Mouse (Mus musculus) limb, embryonic 12.5 days (tissue): ENCODE measurements around the gene Hs2st1. TPM values are rescaled to one million over a fixed set of nuclear protein-coding genes. Genes with fewer than 3 reads are reported as not detected.
"Not testable (repeated sequence)": the region's sequence is repeated elsewhere in the genome, so short reads cannot be mapped to it uniquely, and the experiment has no call there.

ENCODE experiments used
- ATAC-seq: fragments of 200-750 bp; cut with Nextera tagmentation; 2 replicates; pipeline ENCODE4 v1.8.0; 2017; ENCODE audit warnings: low read depth, moderate TSS enrichment; ENCODE audit not compliant: insufficient number of reproducible peaks, insufficient read depth, low FRiP score, low TSS enrichment
- H3K27ac ChIP-seq: fragments of 300-500 bp; sonication (generic); 2 replicates; pipeline ENCODE4 v1.5.1; 2016; ENCODE audit warnings: mild to moderate bottlenecking, moderate library complexity
- H3K27me3 ChIP-seq: fragments of 300-500 bp; sonication (generic); 2 replicates; pipeline ENCODE4 v1.6.1; 2016; ENCODE audit warnings: mild to moderate bottlenecking, moderate library complexity
- H3K36me3 ChIP-seq: fragments of 300-500 bp; sonication (generic); 2 replicates; pipeline ENCODE4 v1.6.1; 2016; ENCODE audit warnings: mild to moderate bottlenecking, moderate library complexity
- H3K4me1 ChIP-seq: fragments of 300-500 bp; sonication (generic); replicated peaks from 2 replicates; pipeline ENCODE4 v1.6.1; 2016
- H3K4me2 ChIP-seq: fragments of 300-500 bp; sonication (generic); 2 replicates; pipeline ENCODE4 v1.6.1; 2016; ENCODE audit warnings: mild to moderate bottlenecking, moderate library complexity
- H3K4me3 ChIP-seq: fragments of 300-500 bp; sonication (generic); replicated peaks from 2 replicates; pipeline ENCODE4 v1.5.1; 2016; ENCODE audit warnings: mild to moderate bottlenecking
- H3K9ac ChIP-seq: fragments of 300-500 bp; sonication (generic); replicated peaks from 2 replicates; pipeline ENCODE4 v1.6.1; 2016; ENCODE audit warnings: mild to moderate bottlenecking, moderate library complexity
- H3K9me3 ChIP-seq: fragments of 300-500 bp; sonication (generic); 2 replicates; pipeline ENCODE4 v1.6.1; 2016; ENCODE audit warnings: mild to moderate bottlenecking, moderate library complexity
- WGBS: fragments of 180-500 bp; shearing (Covaris S2); methylation state at CpG from one replicate; pipeline ENCODE4 v1.1.7; 2016; 5-methylcytosine and 5-hydroxymethylcytosine counted together
- polyA plus RNA-seq: library from polyadenylated mRNA; unstranded; fragments of >200 nt; fragmentation: Nextera tagmentation; extraction: Ambion mirVana; gene quantifications from 2 replicates; pipeline ENCODE4 v1.2.1, GENCODE M21; 2016

Hs2st1 gene
- polyA plus RNA-seq, 1 experiment from 2014 or later = 20.8 TPM

GRCm38 (mm10) chr3:144605811-144606210, 35.8 kb upstream of the Hs2st1 start:
- not testable (repeated sequence) for H3K36me3 ChIP-seq, H3K4me3 ChIP-seq, ATAC-seq, H3K9ac ChIP-seq, H3K9me3 ChIP-seq, H3K4me2 ChIP-seq, H3K27ac ChIP-seq, H3K27me3 ChIP-seq
- peaks cover 11% of the 10 kb centered on the region for H3K4me1 ChIP-seq
- 72% methylated on average over 7 of the region's 7 CpGs for WGBS

GRCm38 (mm10) chr3:144604205-144604604, 34.2 kb upstream of the Hs2st1 start:
- no peak overlapping the region for H3K4me2 ChIP-seq
- peaks cover 4% of the 10 kb centered on the region; the same call in 1 of the 2 replicates for H3K9me3 ChIP-seq
- no peak for ATAC-seq
- 86% methylated on average over 7 of the region's 7 CpGs for WGBS
- peaks cover 18% of the 10 kb centered on the region for H3K36me3 ChIP-seq
- H3K27ac ChIP-seq = no peak overlapping the region
- no peak overlapping the region for H3K4me3 ChIP-seq
- no peak overlapping the region for H3K9ac ChIP-seq
- no peaks in the 10 kb centered on the region for H3K27me3 ChIP-seq
- H3K4me1 ChIP-seq = peaks cover 7% of the 10 kb centered on the region

- ATAC-seq = no peak
- Histone ChIP-seq H3K27me3 (no peaks in the 10 kb centered on the region), H3K36me3 (peaks cover 22% of the 10 kb centered on the region), H3K4me1 (peaks cover 7% of the 10 kb centered on the region), H3K9ac (no peak overlapping the region), H3K4me3 (no peak overlapping the region), H3K27ac (no peak overlapping the region), H3K9me3 (no peaks in the 10 kb centered on the region), H3K4me2 (no peak overlapping the region)
- WGBS = 87% methylated on average over 3 of the region's 3 CpGs
Observed at GRCm38 (mm10) chr3:144603558-144603957, 33.6 kb upstream of the Hs2st1 start.

DNA sequence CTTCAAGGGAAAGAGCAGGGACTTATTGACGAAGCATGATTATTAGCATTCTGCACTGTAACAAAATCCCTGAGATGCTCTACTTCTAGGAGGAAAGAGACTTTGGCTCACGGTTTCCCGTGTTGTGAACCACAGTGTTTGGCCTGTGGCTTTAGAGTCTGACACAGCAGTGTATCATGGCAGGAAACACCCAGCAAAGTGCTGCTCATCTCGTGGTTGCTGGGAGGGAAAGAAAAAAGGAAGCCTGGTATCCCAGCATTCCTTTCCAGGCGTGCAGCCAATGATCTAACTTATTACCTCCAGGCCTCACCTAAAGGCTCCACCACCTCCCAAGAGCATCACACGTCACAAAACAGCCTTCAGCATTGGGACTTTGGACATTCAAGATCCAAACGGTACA, 32.8 kb upstream of the Hs2st1 start:
- Histone ChIP-seq H3K4me3 (no peak overlapping the region), H3K27me3 (no peaks in the 10 kb centered on the region), H3K4me1 (peaks cover 7% of the 10 kb centered on the region), H3K4me2 (no peak overlapping the region), H3K9me3 (no peaks in the 10 kb centered on the region), H3K36me3 (peaks cover 29% of the 10 kb centered on the region), H3K9ac (no peak overlapping the region), H3K27ac (no peak overlapping the region)
- WGBS = 78% methylated on average over 7 of the region's 7 CpGs
- ATAC-seq = no peak

DNA sequence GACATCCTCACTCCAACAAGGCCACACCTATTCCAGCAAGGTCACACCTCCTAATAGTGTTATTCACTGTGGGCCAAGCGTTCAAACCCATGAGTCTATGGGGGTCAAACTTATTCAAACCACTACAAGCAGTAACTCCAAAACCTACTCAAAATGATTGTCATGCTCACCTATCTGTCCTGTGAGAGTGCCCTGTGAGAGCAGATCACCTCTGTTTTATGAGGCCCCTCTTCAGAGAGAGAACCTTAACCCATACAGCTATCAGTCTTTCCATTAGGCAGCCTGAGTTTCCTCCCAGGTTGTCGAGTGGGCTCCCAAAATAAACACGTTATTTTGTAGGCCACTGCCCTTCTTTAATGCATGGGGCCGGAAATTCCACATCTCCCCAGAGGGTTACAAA, 32.4 kb upstream of the Hs2st1 start:
- no peak overlapping the region for H3K27ac ChIP-seq
- H3K9ac ChIP-seq = no peak overlapping the region
- 0 out of 2 replicates have a peak, but pooled peaks have one; percentile 20 for ATAC-seq
- no peaks in the 10 kb centered on the region for H3K27me3 ChIP-seq
- H3K36me3 ChIP-seq = peaks cover 32% of the 10 kb centered on the region
- WGBS = 64% methylated on average over 4 of the region's 4 CpGs
- no peak overlapping the region for H3K4me3 ChIP-seq
- no peak overlapping the region for H3K4me2 ChIP-seq
- peaks cover 7% of the 10 kb centered on the region for H3K4me1 ChIP-seq
- H3K9me3 ChIP-seq = no peaks in the 10 kb centered on the region

DNA sequence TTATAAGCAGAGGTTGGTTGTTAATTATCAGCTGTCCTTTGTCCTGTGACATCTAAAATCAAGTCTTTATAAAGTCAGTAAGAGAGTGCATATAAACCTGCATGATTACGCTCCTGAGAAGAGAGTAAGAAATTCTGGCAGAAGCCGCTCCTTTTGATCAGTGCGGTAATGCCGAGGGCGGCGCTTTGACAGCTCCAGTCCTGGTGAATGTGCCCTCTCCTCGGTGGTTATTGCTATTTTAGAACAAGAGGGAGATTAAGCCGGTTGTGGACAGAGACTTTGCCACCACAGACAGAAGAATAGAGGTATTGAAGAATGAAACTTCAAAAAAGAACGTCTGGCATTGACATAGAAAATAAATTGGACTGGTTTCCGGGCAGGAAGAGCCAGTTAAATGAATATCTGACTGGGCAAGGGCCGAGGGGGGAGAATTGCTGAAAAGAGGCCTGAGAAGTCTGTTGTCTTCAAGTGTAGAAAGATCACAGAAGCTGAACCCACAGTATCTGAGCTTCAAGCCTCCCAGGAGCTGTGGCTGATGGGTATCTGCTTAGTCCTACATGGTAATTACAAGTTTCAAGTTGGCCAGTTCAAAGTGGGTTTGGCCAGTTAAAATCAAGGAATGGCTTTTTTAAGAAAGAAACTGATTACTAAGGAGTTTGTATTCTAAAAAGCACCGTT, 27.9 kb upstream of the Hs2st1 start:
- H3K27me3 ChIP-seq = no peaks in the 10 kb centered on the region
- H3K9ac ChIP-seq = no peak overlapping the region
- no peaks in the 10 kb centered on the region for H3K9me3 ChIP-seq
- H3K4me2 ChIP-seq = no peak overlapping the region
- no peak overlapping the region for H3K4me3 ChIP-seq
- 90% methylated on average over 12 of the region's 12 CpGs for WGBS
- no peak overlapping the region for H3K27ac ChIP-seq
- peaks cover 7% of the 10 kb centered on the region for H3K4me1 ChIP-seq
- peaks cover 64% of the 10 kb centered on the region for H3K36me3 ChIP-seq
- no peak for ATAC-seq

- Histone ChIP-seq H3K27ac (no peak overlapping the region), H3K4me3 (no peak overlapping the region), H3K9me3 (no peaks in the 10 kb centered on the region), H3K27me3 (no peaks in the 10 kb centered on the region), H3K4me1 (peaks cover under 1% of the 10 kb centered on the region; the same call in 1 of the 2 replicates), H3K4me2 (no peak overlapping the region), H3K9ac (no peak overlapping the region), H3K36me3 (peaks cover 69% of the 10 kb centered on the region)
- WGBS = 89% methylated on average over 4 of the region's 4 CpGs
- no peak for ATAC-seq
Observed at GRCm38 (mm10) chr3:144597121-144597520, 27.1 kb upstream of the Hs2st1 start.

DNA sequence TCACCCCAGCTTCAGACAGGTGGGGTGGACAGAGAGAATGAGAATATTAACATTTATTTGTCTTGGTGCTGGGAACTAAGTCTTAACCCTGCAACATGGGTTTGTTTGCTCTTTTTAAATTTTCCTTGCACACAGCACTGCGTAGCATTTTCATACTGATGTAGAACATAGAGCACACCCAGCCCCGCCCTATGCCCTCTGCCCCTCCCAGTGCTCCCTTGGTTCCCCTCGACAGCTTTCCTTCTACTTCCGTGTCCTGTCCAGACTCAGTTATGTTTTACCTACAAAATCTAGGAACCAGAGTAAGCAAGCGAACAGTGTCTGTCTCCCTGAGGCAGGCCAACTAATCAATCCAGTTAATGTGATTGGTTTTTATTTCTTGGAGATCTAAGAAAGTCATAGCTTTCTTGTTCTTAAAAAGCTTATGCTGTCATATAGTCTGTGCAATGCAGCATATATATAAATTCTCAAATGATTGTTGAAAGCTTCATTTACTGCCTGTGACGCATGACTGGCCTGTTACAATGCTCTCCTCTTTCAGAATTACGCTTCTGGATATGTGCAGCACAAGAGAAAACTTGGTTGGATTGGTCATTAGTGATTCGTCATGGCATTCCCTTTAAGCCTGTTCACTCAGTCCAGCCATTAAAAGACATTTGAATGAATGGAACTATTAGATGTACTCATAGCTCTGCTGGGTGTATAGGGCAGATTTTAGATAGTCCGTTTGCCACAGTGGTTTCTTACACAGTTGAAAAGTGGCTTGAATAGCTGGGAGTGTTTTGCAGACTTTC, 23.2 kb upstream of the Hs2st1 start:
- WGBS = 89% methylated on average over 9 of the region's 9 CpGs
- H3K4me1 ChIP-seq = no peaks in the 10 kb centered on the region
- ATAC-seq = no peak
- H3K9ac ChIP-seq = no peak overlapping the region
- no peak overlapping the region for H3K27ac ChIP-seq
- no peaks in the 10 kb centered on the region for H3K27me3 ChIP-seq
- H3K4me3 ChIP-seq = no peak overlapping the region
- H3K4me2 ChIP-seq = no peak overlapping the region
- peaks cover 74% of the 10 kb centered on the region for H3K36me3 ChIP-seq
- H3K9me3 ChIP-seq = no peaks in the 10 kb centered on the region

- Histone ChIP-seq H3K9ac (no peak overlapping the region), H3K9me3 (no peaks in the 10 kb centered on the region), H3K4me2 (no peak overlapping the region), H3K4me1 (no peaks in the 10 kb centered on the region), H3K4me3 (no peak overlapping the region), H3K27me3 (no peaks in the 10 kb centered on the region), H3K36me3 (peaks cover 64% of the 10 kb centered on the region), H3K27ac (no peak overlapping the region)
- 81% methylated on average over 8 of the region's 8 CpGs for WGBS
- ATAC-seq = no peak
Observed at GRCm38 (mm10) chr3:144589189-144589890, 19.4 kb upstream of the Hs2st1 start.

GRCm38 (mm10) chr3:144586731-144587130, 16.8 kb upstream of the Hs2st1 start:
- H3K4me2 ChIP-seq = no peak overlapping the region
- H3K27me3 ChIP-seq = no peaks in the 10 kb centered on the region
- H3K4me3 ChIP-seq = no peak overlapping the region
- no peak overlapping the region for H3K9ac ChIP-seq
- H3K27ac ChIP-seq = peak overlapping the region; percentile 72; the same call in 1 of the 2 replicates
- H3K4me1 ChIP-seq = no peaks in the 10 kb centered on the region
- ATAC-seq = no peak
- H3K9me3 ChIP-seq = no peaks in the 10 kb centered on the region
- 82% methylated on average over 7 of the region's 7 CpGs for WGBS
- H3K36me3 ChIP-seq = peaks cover 68% of the 10 kb centered on the region

GRCm38 (mm10) chr3:144584789-144585553, 15.0 kb upstream of the Hs2st1 start:
- no peaks in the 10 kb centered on the region for H3K4me1 ChIP-seq
- no peak overlapping the region for H3K27ac ChIP-seq
- no peak for ATAC-seq
- no peaks in the 10 kb centered on the region for H3K9me3 ChIP-seq
- H3K4me3 ChIP-seq = no peak overlapping the region
- whole genome bisulfite sequencing = 84% methylated on average over 6 of the region's 6 CpGs
- H3K27me3 ChIP-seq = no peaks in the 10 kb centered on the region
- no peak overlapping the region for H3K9ac ChIP-seq
- H3K4me2 ChIP-seq = no peak overlapping the region
- peaks cover 64% of the 10 kb centered on the region for H3K36me3 ChIP-seq
